Mouse (Mus musculus): ENCODE results near the gene Itgb3.

Gene Itgb3

GRCm38 (mm10) chr11:104579575-104579974, 28.2 kb upstream of the Itgb3 start:
- CTCF ChIA-PET, result interaction anchor here in 1 of 4 experiments (0.7 kb wide), 1 partner anchor 8 kb away, joined by 5 read pairs; no protein-coding TSS in a partner anchor
- POLR2A ChIA-PET, result interaction anchor here in 2 of 4 experiments (0.6 to 1.1 kb wide), 2 partner anchors 28 to 77 kb away, joined by 3 to 4 read pairs; partner anchors contain the start of gene Itgb3 (in 1 of the 2)

GRCm38 (mm10) chr11:104580091-104580490, 27.7 kb upstream of the Itgb3 start:
- CTCF ChIA-PET, result interaction anchor here in 2 of 4 experiments (0.7 to 2.5 kb wide), 2 partner anchors 9 to 10 kb away, joined by 5 to 8 read pairs; no protein-coding TSS in a partner anchor
- POLR2A ChIA-PET, result interaction anchor here in 2 of 4 experiments (0.5 to 1.3 kb wide), 3 partner anchors 20 to 558 kb away, joined by 3 read pairs; no protein-coding TSS in a partner anchor

GRCm38 (mm10) chr11:104580606-104581005, 27.2 kb upstream of the Itgb3 start:
- CTCF ChIA-PET, result interaction anchor here in 1 of 4 experiments (2.5 kb wide), 1 partner anchor 9 kb away, joined by 8 read pairs; no protein-coding TSS in a partner anchor
- POLR2A ChIA-PET, result interaction anchor here in 2 of 4 experiments (0.5 to 1.3 kb wide), 3 partner anchors 19 to 558 kb away, joined by 3 read pairs; no protein-coding TSS in a partner anchor

GRCm38 (mm10) chr11:104581446-104582307, 26.1 kb upstream of the Itgb3 start:
- CTCF ChIA-PET, result interaction anchor here in 3 of 4 experiments (0.5 to 2.5 kb wide), 5 partner anchors 8 to 592 kb away, joined by 3 to 8 read pairs (median 8); partner anchors contain the start of gene Itgb3 (in 1 of the 3)
- POLR2A ChIA-PET, result interaction anchor here in 2 of 4 experiments (0.9 to 1.3 kb wide), 3 partner anchors 9 to 25 kb away, joined by 3 read pairs; no protein-coding TSS in a partner anchor

- POLR2A ChIA-PET, result interaction anchor here in 1 of 4 experiments (0.9 to 1.0 kb wide), 2 partner anchors 25 to 32 kb away, joined by 3 to 4 read pairs; partner anchors contain the start of genes Cdc27 and Myl4
- CTCF ChIA-PET, result interaction anchor here in 2 of 4 experiments (0.6 to 2.5 kb wide), 3 partner anchors 8 to 592 kb away, joined by 3 to 8 read pairs (median 8); no protein-coding TSS in a partner anchor
Measured at GRCm38 (mm10) chr11:104582308-104582606, 25.5 kb upstream of the Itgb3 start.

GRCm38 (mm10) chr11:104582630-104583364, 25.0 kb upstream of the Itgb3 start:
- ChIA-PET POLR2A (interaction anchor here in 2 of 4 experiments (0.8 to 1.7 kb wide), 6 partner anchors 33 to 294 kb away, joined by 3 to 4 read pairs (median 3); partner anchors contain the start of genes Cdc27 (in 1 of the 2) and Myl4 (in 1 of the 2)), CTCF (interaction anchor here in 1 of 4 experiments (0.6 kb wide), 2 partner anchors 72 to 531 kb away, joined by 3 to 4 read pairs; no protein-coding TSS in a partner anchor)

- ChIA-PET CTCF (interaction anchor here (0.6 to 1.9 kb wide), 12 partner anchors 10 to 822 kb away, joined by 3 to 13 read pairs (median 3); no protein-coding TSS in a partner anchor), POLR2A (interaction anchor here in 3 of 4 experiments (0.5 to 1.4 kb wide), 10 partner anchors 8 to 297 kb away, joined by 3 to 12 read pairs (median 4); no protein-coding TSS in a partner anchor)
Measured at GRCm38 (mm10) chr11:104585495-104585894, 22.3 kb upstream of the Itgb3 start.

- POLR2A ChIA-PET, result interaction anchor here in 1 of 4 experiments (0.6 to 1.6 kb wide), 3 partner anchors 9 to 257 kb away, joined by 3 read pairs; partner anchors contain the start of gene Itgb3
- CTCF ChIA-PET, result no interaction called here
Measured at GRCm38 (mm10) chr11:104587904-104588303, 19.9 kb upstream of the Itgb3 start.

- CTCF ChIA-PET, result no interaction called here
- POLR2A ChIA-PET, result interaction anchor here in 1 of 4 experiments (0.6 to 1.6 kb wide), 2 partner anchors 19 to 256 kb away, joined by 3 read pairs; partner anchors contain the start of gene Itgb3
Measured at GRCm38 (mm10) chr11:104588513-104588912, 19.3 kb upstream of the Itgb3 start.

- POLR2A ChIA-PET, result interaction anchor here in 3 of 4 experiments (0.6 to 1.6 kb wide), 4 partner anchors 11 to 116 kb away, joined by 3 to 9 read pairs (median 4); no protein-coding TSS in a partner anchor
- CTCF ChIA-PET, result interaction anchor here (0.5 to 1.8 kb wide), 16 partner anchors 8 to 536 kb away, joined by 3 to 10 read pairs (median 4); partner anchors contain the start of gene Mettl2 (in 1 of the 4)
Measured at GRCm38 (mm10) chr11:104589570-104589969, 18.2 kb upstream of the Itgb3 start.

GRCm38 (mm10) chr11:104590148-104590547, 17.7 kb upstream of the Itgb3 start:
- POLR2A ChIA-PET, result interaction anchor here in 2 of 4 experiments (0.5 to 1.6 kb wide), 5 partner anchors 11 to 1681 kb away, joined by 3 to 9 read pairs (median 3); no protein-coding TSS in a partner anchor
- CTCF ChIA-PET, result interaction anchor here (0.6 to 1.8 kb wide), 24 partner anchors 8 to 720 kb away, joined by 3 to 8 read pairs (median 3); partner anchors contain the start of genes Mettl2 (in 2 of the 4) and Itgb3 (in 1 of the 4)

- ChIA-PET POLR2A (interaction anchor here in 1 of 4 experiments (0.7 kb wide), 1 partner anchor 93 kb away, joined by 3 read pairs; no protein-coding TSS in a partner anchor), CTCF (interaction anchor here in 2 of 4 experiments (0.6 to 0.7 kb wide), 2 partner anchors 9 to 115 kb away, joined by 3 to 5 read pairs; no protein-coding TSS in a partner anchor)
Measured at GRCm38 (mm10) chr11:104592066-104592835, 15.5 kb upstream of the Itgb3 start.

- POLR2A ChIA-PET, result interaction anchor here in 3 of 4 experiments (0.5 to 5.0 kb wide), 5 partner anchors 9 to 53 kb away, joined by 3 to 20 read pairs (median 4); partner anchors contain the start of gene Itgb3 (in 2 of the 3)
- CTCF ChIA-PET, result interaction anchor here in 1 of 4 experiments (0.8 kb wide), 1 partner anchor 11 kb away, joined by 3 read pairs; no protein-coding TSS in a partner anchor
Measured at GRCm38 (mm10) chr11:104596365-104596764, 11.4 kb upstream of the Itgb3 start.

GRCm38 (mm10) chr11:104599265-104599945, 8.4 kb upstream of the Itgb3 start:
- POLR2A ChIA-PET, result interaction anchor here in 3 of 4 experiments (0.6 to 5.0 kb wide), 4 partner anchors 9 to 329 kb away, joined by 3 to 20 read pairs (median 3); partner anchors contain the start of gene Itgb3 (in 1 of the 3)
- CTCF ChIA-PET, result interaction anchor here in 2 of 4 experiments (0.6 to 1.2 kb wide), 3 partner anchors 8 to 10 kb away, joined by 3 to 4 read pairs (median 3); partner anchors contain the start of gene Itgb3 (in 1 of the 2)

GRCm38 (mm10) chr11:104600675-104601074, 7.1 kb upstream of the Itgb3 start:
- ChIA-PET POLR2A (interaction anchor here in 2 of 4 experiments (0.6 to 2.1 kb wide), 6 partner anchors 10 to 605 kb away, joined by 3 to 9 read pairs (median 4); no protein-coding TSS in a partner anchor), CTCF (no interaction called here)

GRCm38 (mm10) chr11:104604192-104604591, 3.6 kb upstream of the Itgb3 start:
- CTCF ChIA-PET, result interaction anchor here in 1 of 4 experiments (1.2 kb wide), 1 partner anchor 14 kb away, joined by 3 read pairs; no protein-coding TSS in a partner anchor
- POLR2A ChIA-PET, result no interaction called here

All from embryonic stem cell, embryonic (primary cell).